Mouse (Mus musculus): ENCODE results near the gene Gtf2e1. TPM values are rescaled to one million over a fixed set of nuclear protein-coding genes. Genes with fewer than 3 reads are reported as not detected.

The Gtf2e1 gene
- polyA plus RNA-seq (2014; fragmentation: Illumina TruSeq; extraction: RNeasy Lipid Tissue Mini Kit (QIAGEN cat#74804); ENCODE audit: low read depth, low replicate concordance), result 9.6 TPM

GRCm38 (mm10) chr16:37539611-37540580 is at the start of gene Gtf2e1, which contains the start of gene Rabl3:
Gtf2e1 (minus strand) TSS chr16:37539789.
Rabl3 (plus strand) TSS chr16:37539885.

GRCm38 (mm10) chr16:37579994-37580393 is 40.4 kb upstream of the Gtf2e1 start, which contains the start of gene Hgd:
Hgd (plus strand) TSS chr16:37580153.

Other genes starting within 250 kb of the Gtf2e1 start
- not detected for gene Stxbp5l, start 154.8 kb downstream of the Gtf2e1 start, polyA plus RNA-seq (2014; fragmentation: Illumina TruSeq; extraction: RNeasy Lipid Tissue Mini Kit (QIAGEN cat#74804); ENCODE audit: low read depth, low replicate concordance)
- 7.1 TPM for gene Rabl3, start 96 bp upstream of the Gtf2e1 start, polyA plus RNA-seq (2014; fragmentation: Illumina TruSeq; extraction: RNeasy Lipid Tissue Mini Kit (QIAGEN cat#74804); ENCODE audit: low read depth, low replicate concordance)
- 0.22 TPM for gene Hgd, start 40.4 kb upstream of the Gtf2e1 start, polyA plus RNA-seq (2014; fragmentation: Illumina TruSeq; extraction: RNeasy Lipid Tissue Mini Kit (QIAGEN cat#74804); ENCODE audit: low read depth, low replicate concordance)
- gene Ndufb4, start 114.7 kb upstream of the Gtf2e1 start, polyA plus RNA-seq (2014; fragmentation: Illumina TruSeq; extraction: RNeasy Lipid Tissue Mini Kit (QIAGEN cat#74804); ENCODE audit: low read depth, low replicate concordance), result 36.2 TPM
- 91.6 TPM for gene Fstl1, start 237.1 kb upstream of the Gtf2e1 start, polyA plus RNA-seq (2014; fragmentation: Illumina TruSeq; extraction: RNeasy Lipid Tissue Mini Kit (QIAGEN cat#74804); ENCODE audit: low read depth, low replicate concordance)